Mouse (Mus musculus): ENCODE results near the gene Ttll7.

DNA sequence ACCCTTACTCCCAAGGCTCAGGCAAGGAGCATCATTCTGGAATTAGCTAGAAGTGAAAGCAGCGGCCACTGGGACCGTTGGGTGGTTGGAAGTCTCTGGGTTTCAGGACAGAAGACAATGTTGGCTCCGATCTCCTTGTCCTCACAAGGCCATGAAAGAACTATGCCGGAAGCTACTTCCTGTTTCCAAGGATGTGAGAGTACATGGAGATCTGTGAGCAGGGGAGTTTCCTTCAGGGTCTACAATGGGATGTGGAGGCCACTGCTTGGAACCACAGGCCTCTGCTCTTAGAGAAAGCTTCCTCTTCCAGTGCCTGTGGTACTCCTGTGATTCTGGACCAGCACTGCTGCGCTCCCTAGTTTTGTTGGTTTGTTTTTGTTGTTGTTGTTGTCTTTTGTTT is 5.9 kb upstream of the Ttll7 start:
- TF ChIP-seq CTCF (IDR thresholded peaks at IDR 0.05; ENCODE audit: low read depth, low read length) = no peak
- TF ChIP-seq POLR2A (IDR thresholded peaks at IDR 0.05; ENCODE audit: borderline replicate concordance, low read depth, low read length) = no peak
